In genomic region chr4:33230881-33231280, GRCm38 (mm10) we compare ENCODE assay signal across 12 mouse cellular contexts. TPM values are rescaled to one million over a fixed set of nuclear protein-coding genes. Genes with fewer than 3 reads are reported as not detected.
"Had no signal": no experiment of that assay in that cellular context is flagged by ENCODE, and none has a peak within 500 bp of the region (broad histone marks: within the 10 kb centered on the region; RNA-seq: fewer than 3 reads in every experiment).

No protein-coding gene starts in this region.

- DNase-seq: liver, postnatal 0 days; lung, adult 2 months; lung, postnatal 14 days; lung, postnatal 36 days; midbrain, embryonic 14.5 days; retina, postnatal 1 day; right cerebral cortex, adult 18-20 months; thymus, adult 2 months; thymus, postnatal 25 days; thymus, postnatal 4 days had no signal

RNA-seq across cellular contexts. Expression of gene Srsf12, which starts 22.1 kb away (rescaled TPM):
- total RNA-seq: megakaryocyte progenitor cell, adult 5-6 weeks; megakaryocyte-erythroid progenitor cell, adult 5-6 weeks had no signal
